Mouse (Mus musculus): ENCODE measurements at regions not wholly inside any gene's neighbourhood (a gene's known extent, or its start where the extent isn't known, plus 50 kb on each side); places are given as distances from the start of the nearest gene placed in this dataset.

- DNase-seq (ENCODE audit: extremely low spot score in 1 of 2, low spot score in 1 of 2) = no peak
These were observed 97.2 kb upstream of the 1500015O10Rik start for GRCm38 (mm10) chr1:43633246-43633645.

- DNase-seq (ENCODE audit: extremely low spot score in 1 of 2, low spot score in 1 of 2) = peak in 1 of 2 experiments; percentile 55
These were observed 94.7 kb upstream of the 1500015O10Rik start for GRCm38 (mm10) chr1:43635718-43636117.

- DNase-seq (ENCODE audit: extremely low spot score in 1 of 2, low spot score in 1 of 2) = peak in 1 of 2 experiments; percentile 20
These were observed 92.4 kb upstream of the 1500015O10Rik start for GRCm38 (mm10) chr1:43637956-43638355.

DNA sequence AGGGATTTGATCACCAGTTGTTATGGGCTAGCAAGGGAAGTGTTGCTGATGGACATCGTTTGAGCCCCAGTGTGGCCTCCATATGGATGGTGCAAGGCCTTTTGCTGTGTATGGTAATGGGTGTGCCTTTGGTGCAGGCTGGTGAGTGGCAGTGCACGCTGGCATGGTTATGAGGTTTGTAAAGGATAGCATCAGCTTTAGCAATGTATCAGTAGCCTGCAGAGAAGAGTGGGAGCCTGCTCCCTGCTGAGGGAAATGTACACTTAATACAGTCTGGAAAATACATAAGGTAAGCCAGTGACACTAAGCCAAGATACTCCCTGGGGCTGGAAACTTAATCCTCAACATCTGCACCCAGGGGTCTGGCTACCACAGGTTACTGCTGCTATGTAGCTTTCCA is 58.4 kb upstream of the 1500015O10Rik start:
- no peak for DNase-seq (ENCODE audit: extremely low spot score in 1 of 2, low spot score in 1 of 2)

Measured in frontal cortex, adult 2 months (tissue).